Mouse (Mus musculus) lung, adult 2 months (tissue): Measurements from ENCODE around the gene Plekha6.

Source experiments
- CTCF ChIP-seq: fragments of 200-500 bp; IDR thresholded peaks from 2 replicates; pipeline ENCODE4 v1.5.1; 2011; ENCODE audit warnings: mild to moderate bottlenecking, low read length, control low read depth; ENCODE audit not compliant: insufficient read depth
- POLR2A ChIP-seq: fragments of 200-500 bp; IDR thresholded peaks from 2 replicates; pipeline ENCODE4 v1.6.1; 2011; ENCODE audit warnings: low read depth, mild to moderate bottlenecking, control low read depth, low read length, borderline replicate concordance; ENCODE audit errors: extremely low read depth

GRCm38 (mm10) chr1:133347226-133347625 is 183.2 kb downstream of the Plekha6 start:
- no peak for TF ChIP-seq POLR2A
- no peak for TF ChIP-seq CTCF
